Mouse (Mus musculus): ENCODE data around the gene Stk32c.

GRCm38 (mm10) chr7:139235651-139236358 is 22.7 kb upstream of the Stk32c start:
- TF ChIP-seq CTCF (IDR thresholded peaks at IDR 0.05; ENCODE audit: borderline replicate concordance, insufficient read depth, low read depth, low read length) (no peak), POLR2A (IDR thresholded peaks at IDR 0.05; ENCODE audit: borderline replicate concordance, insufficient read depth, low read length) (no peak)
